Mouse (Mus musculus): ENCODE results near the gene Haspin.
"Not testable (repeated sequence)": the region's sequence is repeated elsewhere in the genome, so short reads cannot be mapped to it uniquely, and the experiment has no call there.

The Haspin gene

DNA sequence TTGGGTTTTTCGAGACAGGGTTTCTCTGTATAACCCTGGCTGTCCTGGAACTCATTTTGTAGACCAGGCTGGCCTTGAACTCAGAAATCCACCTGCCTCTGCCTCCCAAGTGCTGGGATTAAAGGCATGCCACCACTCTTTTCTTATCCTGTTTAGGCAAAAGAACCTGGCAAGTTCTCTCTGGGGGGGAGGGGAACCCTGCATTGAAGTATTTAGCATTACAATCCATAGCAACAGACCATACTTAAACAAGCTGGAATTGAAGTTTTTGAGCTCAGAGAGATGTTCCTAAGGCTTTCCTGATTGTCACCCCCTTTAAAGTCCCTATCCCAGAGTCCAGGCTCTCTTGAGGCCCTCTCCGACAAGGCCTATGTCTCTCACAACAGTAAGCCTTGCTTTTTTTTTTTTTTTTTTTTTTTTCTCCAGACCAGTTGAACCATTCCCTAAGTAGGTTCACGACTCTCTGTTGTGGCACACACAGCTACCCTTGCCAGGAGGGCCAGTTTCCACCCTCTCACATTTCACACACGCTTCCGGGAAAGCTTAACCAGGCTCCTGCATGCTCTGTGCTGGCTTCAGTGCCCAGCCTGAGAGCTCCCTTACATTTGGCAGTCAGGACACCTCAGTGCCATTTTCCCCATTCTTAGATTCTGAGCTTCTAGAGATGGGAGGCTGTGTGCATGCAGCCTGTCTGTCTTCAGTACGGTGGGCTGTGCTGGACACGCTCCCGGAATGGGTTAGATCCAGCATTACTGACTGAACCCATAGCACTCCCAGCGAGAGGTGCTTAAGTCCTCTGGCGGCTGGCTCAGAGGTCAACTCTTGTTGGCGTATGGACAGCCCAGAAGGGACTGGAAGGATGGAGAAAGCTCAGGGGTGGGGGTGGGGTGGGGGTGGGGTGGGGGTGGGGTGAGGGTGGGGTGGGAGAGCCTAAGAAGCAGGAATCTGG is 8.2 kb upstream of the Haspin start:
- no peak for DNase-seq (ENCODE audit: extremely low spot score, low read depth, low spot score)

DNA sequence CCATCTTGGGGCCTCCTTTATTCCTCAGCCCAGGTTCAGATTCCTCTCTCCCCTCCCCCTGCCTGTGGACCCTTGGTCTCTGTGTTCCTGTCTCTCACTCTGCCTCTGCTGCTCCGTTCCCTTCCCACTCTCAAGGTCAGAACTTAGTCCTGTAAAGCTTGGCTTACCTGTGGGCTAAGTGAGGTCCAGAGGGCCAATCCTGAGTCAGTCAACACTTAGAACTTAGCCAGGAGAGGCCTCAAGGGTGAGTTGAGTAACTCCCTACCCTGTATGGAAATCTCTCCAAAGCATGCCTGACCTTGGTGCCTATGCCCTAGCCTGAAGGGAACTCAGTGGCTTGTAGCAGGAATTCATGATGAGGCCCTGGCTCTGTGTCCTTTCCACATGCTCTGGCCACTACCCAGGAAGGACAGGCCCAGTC is 6.2 kb upstream of the Haspin start:
- no peak for DNase-seq (ENCODE audit: extremely low spot score, low read depth, low spot score)

DNA sequence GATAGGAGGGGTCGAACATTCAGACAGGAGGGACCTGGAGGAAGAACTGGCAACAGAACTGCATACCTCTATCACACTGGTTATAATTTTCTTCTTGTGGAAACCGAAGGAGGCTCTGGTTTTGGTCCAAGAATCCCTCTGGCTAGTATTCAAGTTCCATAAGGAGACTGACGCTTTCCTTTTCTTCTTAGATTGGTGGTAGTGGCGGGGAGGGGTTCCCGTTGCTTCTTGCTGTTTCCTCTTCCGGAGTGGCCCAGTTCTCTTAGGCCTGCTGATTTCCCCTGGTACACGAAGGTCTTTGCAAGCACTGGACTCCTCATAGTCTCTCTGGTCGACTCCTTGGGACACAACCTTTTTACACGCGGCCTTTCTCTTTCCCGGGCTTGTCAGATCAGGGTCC is 978 bp downstream of the Haspin start:
- no peak for DNase-seq (ENCODE audit: extremely low spot score, low read depth, low spot score)

DNA sequence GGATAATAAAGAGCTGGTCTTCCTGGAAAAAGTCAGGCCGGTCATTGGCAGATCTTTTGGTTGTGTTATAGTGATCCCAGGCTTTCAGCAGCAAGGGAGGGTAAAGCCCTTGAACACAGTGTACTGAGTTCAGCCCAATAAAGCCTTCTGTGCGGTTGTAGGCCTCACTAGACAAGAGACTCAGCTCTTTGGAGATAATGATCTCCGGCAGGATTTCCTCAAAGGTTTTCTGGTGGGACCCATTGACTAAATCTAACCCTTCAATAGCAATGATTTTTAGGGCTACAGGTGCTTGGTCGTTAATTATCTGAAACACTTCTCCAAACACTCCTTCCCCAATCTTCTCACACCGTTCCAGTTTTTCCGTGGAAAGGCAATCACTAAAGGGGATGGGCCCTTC is 1.5 kb downstream of the Haspin start:
- DNase-seq (ENCODE audit: extremely low spot score, low read depth, low spot score): no peak

DNA sequence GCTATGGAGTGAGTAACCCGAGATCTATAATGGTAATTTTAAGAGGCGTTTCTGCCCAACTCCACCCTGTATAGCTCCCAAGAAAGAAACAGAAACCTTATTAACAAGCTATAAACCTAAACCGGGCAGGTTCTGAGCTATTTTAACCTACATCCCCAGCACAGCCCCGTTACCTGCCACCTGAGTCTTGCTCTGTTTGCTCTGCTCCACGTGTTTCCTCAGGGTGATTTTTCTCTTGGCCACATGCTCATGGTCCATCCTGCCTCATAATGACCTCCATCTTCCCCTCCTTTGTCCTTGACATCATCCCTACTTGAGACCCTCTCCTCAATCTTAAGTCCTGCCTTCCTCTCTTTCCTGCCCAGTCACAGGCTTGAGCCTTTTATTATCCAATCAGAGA is 3.9 kb downstream of the Haspin start:
- no peak for DNase-seq (ENCODE audit: extremely low spot score, low read depth, low spot score)

DNA sequence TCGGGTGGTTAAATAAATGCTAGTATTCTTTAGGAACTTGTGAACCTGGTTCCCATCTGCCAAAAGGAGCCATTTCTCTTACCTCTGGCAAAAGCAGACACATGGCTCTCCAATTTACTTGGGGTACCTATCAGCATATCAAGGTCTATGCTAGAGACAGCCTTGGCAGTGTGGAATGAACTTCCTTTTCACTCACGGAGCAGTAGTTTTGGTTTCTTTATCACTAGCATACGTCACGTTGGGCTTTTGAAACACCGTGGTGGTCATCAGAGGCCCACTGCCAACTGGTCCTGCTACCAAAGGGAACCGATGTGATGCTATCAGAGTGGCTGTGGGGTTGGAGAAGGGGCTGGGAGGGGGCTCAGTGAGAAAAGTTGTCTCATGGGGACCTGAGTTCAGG is 5.1 kb downstream of the Haspin start:
- no peak for DNase-seq (ENCODE audit: extremely low spot score, low read depth, low spot score)

DNA sequence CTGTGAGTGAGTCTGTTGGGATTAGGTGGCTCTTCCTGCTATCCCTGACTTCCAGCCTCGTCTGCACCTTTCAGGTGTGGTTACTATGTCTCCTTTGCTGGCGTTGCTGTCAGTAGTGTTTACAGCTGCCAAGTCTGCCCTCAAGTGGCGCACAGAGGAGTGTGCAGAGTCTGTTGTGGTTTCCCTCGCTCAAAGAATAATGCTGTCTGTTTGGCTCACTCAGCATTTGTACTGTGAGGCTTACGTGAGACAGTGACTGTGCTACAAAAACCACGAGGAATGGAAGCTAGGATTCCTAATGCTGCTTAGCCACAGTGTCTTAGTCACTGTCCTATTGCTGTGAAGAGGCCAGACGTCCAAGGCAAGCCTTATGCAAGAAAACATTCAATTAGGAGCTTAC is 7.1 kb downstream of the Haspin start:
- DNase-seq (ENCODE audit: extremely low spot score, low read depth, low spot score): no peak

DNA sequence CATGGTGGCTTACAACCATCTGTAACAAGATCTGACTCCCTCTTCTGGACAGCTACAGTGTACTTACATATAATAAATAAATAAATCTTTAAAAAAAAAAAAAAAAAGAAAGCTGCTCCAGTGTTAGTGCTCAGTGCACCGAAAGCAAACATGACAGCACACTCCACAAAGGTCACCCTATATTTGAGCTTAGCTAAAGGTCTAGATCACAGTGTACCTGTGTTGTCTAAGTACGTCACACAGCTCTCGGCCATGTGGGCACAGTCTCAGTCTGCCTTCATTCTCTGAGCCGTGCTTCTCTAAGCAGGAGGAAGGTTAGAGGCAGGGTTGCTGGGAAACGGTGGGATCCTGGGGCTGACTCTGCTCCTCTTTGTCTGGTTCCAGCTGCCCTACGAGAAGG is 11.6 kb downstream of the Haspin start:
- no peak for DNase-seq (ENCODE audit: extremely low spot score, low read depth, low spot score)

DNA sequence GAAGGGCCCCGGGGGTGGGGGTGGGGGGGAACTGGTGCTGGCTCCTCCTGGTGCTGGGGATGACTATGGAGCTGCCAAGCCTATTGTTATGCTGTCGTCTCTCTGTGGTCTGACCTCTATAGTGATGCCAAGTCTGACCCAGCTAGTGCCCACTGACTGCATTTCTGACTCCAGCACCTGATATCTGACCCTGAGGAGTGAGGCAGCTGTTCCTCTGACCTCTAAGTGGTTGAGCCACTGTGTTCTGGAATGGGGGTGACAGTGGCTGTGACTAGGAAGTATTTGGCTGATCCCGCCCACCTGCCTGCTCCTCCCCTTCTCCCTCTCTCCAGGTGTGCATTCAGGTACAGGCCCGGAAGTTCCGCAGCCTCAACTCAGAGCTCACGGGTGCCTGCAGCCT is 26.7 kb downstream of the Haspin start:
- no peak for DNase-seq (ENCODE audit: extremely low spot score, low read depth, low spot score)

DNA sequence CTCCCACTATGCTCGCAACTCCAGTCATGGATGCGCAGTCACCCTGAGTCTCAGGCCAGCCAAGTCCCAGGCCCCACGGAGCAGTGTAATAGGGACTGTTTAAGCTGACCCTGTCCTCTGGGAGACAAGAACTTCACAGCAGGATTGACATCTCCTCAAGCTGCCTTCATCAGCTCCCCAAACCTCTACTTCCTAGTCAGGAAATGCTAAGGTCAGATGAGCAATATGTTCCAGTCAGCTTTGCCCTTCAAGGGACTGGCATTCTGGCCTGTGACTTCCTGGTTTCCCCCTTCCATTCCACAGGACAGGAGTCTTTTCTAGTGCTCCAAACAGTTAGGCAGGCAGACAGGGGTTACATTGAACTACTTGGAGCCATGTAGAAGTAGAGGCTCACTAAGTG is 28.2 kb downstream of the Haspin start:
- no peak for DNase-seq (ENCODE audit: extremely low spot score, low read depth, low spot score)

DNA sequence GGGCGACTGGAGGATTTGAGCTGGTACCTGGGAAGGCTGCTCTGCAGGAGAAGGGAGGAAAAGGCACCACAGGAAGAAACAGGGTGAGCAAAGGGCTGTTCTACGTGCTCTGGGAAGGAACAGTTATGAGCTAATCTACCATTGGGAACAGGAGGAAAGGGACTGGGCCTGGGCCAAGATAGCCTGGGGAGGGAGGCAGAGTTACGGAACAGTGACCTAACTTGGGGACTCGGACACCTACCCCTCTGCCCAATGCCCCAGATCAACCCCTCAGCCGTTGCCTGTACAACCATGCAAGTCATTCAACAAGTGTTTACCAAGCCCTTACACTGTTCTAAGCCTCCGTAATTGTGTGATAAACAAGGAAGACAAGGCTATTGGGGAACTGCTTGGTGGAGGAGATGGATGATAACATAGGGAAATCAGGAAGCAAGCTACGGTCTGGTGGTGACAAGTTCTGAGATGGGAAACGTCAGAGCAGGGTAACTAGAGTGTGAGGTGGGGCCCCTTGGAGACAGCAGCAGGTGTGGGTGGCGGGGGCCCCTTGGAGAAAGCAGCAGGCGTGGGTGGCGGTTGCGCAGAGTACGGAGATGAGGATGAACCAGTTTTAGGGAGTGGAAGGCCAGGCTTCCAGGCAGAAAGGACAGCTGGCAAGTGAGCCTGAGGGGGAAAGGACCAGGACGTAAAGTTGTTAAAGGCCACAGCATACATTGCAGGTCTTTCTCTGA is 29.0 kb downstream of the Haspin start:
- DNase-seq (ENCODE audit: extremely low spot score, low read depth, low spot score): no peak

DNA sequence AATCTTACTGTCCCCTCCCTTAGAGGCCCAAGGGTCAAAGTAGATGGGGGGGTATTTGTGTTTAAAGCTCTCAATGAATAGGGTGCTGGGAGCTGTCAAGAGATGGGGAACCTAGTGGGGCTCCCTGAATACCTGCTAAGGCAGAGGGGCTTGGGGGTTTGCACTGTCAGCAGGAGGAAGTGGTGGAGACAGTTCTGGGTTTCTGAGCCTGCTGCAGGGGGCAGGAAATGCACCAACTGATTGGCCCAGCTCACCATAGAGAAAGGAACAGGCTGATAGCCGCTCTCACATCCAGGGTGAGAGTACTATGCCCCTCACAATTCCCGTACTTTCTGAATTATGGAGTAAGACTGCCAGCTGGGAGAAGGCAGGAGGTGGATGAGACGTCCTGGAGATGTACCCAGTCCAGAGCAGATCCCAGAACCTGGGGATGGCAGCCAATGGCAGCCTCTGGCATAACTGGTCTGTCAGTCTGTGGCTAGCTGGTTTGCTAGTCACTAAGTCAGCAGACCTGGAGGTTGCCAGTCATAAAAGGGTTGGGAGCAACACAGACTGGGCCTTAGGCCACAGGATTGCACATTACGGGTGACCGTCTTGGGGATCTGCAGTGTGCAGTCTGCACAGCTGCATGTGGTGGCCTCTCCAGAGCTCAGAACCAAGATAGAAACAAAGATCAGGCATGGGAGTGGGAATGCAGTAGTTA is 29.7 kb downstream of the Haspin start:
- no peak for DNase-seq (ENCODE audit: extremely low spot score, low read depth, low spot score)

DNA sequence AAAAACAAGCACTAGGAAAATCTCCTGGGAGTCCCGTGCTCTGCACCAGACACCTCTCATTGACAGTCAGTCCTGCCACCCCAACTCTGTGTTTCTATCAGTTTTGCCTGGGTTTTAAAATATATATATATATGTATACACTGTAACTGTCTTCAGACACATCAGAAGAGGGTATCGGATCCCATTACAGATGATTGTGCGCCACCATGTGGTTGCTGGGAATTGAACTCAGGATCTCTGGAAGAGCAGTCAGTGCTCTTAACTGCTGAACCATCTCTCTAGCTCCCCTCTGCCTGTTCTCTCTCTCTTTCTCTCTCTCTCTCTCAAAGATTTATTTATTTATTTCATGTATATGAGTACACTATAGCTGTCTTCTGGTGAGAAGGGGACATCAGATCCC is 30.7 kb downstream of the Haspin start:
- DNase-seq (ENCODE audit: extremely low spot score, low read depth, low spot score): not testable (repeated sequence)

DNA sequence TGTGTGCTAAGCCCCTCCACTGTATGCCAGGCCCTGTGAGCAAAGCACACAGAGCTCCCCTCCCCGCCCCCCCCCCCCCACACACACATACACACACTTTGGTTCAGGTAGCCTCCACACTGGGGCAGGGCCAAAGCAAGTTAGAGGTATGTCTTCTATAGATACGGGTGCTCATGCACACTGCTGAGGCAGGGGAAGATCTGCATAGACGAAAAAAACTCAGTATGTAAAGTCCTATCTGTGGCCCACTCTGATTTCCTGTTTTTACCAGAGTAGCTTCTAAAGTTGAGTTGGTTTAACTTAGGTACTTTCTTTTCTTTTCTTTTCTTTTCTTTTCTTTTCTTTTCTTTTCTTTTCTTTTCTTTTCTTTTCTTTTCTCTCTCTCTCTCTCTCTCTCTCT is 32.8 kb downstream of the Haspin start:
- no peak for DNase-seq (ENCODE audit: extremely low spot score, low read depth, low spot score)

DNA sequence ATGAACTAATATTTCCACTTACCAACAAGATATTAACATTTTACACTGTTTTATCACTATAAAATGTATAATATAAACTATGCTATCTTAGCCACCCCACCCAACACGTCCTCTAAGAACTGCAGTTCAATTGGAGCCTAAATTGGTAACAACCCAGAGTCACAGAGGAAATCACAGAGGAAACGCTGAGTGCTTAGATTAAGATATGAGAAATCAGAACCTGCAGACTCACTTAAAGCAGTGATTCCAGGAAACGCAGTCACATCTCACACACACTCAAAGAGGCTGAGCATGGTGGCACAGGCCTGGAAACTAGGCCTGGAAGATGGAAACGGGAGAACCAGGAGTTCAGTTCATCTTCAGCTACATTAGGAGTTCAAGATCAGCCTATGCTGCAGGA is 36.8 kb downstream of the Haspin start:
- no peak for DNase-seq (ENCODE audit: extremely low spot score, low read depth, low spot score)

DNA sequence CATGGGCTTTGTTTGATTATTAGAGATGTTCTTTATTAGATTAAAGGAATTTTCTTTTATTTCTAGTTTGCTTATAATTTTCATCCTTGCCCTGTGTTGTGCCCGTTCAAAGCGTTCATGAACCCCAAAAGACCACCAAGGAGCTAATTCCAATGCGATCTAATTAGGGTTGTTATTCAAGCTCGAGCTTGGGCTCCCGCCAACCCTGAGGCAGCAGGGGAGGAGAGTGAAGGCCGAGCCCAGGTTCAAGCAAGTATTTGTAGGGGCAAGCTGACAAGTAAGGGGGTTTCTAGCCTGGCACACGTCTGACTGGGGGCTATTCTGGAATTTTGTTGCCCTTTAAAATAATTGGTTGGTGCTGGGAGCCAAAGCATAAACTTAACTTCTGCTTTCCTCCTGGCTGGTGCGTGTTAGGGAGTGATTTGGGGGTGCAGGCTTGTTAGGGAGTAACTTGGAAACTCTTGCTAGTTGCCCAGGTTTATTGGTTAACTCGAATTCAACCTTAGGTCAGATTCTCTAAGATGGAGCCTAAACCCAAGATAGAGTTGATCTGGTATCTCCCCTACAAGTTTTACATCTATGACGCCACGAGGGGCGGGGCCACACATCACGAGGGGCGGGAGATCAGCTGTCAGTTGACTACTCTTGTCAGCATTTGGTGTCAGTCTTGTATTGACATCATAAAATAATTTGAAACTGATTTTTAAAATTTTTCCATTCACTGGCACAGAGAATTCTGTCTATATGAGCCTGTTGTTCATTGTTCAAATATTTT is 37.9 kb downstream of the Haspin start:
- no peak for DNase-seq (ENCODE audit: extremely low spot score, low read depth, low spot score)

DNA sequence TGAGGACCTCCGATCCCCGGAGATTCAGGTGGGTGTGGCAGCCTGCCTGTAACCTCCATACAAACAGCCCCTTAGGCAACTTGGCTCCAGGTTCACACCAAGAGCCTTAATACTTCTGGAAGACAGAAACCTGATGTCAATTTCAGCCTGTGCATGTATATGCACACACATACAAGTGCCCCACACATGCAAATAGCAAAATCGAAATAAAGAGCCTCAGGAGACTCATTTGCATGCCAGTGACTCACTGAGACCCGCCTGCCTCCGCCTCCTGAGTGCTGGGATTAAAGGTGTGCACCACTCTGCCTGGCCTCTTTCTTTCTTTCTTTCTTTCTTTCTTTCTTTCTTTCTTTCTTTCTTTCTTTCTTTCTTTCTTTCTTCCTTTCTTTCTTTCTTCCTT is 39.2 kb downstream of the Haspin start:
- no peak for DNase-seq (ENCODE audit: extremely low spot score, low read depth, low spot score)

DNA sequence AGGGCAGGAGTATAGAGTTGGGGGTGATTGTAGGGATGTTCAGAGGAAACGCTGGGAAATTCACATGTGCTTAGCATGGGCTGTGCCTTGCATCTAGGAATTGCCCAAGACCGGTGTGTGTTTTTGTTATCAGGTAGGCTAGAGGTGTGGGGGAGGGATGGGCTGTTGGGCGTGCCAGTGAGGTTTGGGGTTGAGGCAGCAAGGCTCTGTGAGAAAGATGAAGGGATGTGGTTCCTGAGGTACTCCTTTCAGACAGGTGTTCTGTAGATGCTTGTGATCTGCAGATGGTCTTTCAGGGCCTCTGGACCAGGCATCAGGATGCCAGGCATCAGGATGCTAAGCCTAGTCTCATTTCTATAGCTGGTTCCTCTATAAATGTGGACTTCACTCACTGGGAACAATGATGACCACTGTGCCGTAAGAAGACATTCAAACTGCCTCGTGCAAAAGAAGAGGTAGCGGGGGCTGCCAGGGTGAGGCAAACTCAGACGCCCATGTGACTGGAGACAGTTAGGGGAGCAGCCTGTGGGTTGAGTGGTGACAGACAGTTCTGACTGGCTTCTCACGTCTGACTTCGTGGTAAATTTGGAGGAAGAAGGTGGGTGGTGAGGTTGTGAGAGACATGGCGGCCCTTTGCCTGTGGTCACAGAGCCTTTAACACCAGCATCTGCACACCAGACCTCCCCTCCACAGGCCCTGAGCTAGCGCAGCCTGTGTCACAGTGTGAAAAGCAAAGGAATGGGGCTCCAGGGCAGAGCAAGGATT is 43.7 kb downstream of the Haspin start:
- DNase-seq (ENCODE audit: extremely low spot score, low read depth, low spot score): no peak

DNA sequence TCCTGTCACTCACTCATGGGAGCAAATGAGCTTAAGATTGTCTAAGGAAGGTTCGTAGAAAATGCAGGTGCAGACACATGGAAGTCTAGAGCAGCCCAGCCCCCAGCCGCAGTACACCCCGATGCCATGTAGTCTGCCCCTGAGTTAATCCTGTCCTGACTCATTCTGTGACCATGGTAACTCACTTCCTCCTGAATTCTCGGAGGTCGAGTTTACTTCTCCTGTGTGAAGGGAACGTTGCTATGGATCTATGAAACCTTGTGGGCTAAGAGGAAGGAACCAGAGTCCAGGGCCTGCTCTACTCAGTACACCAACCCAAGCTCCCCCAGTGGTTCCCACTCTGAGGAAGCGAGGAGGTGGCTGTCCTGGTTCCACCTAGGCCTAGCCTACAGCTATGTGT is 45.2 kb downstream of the Haspin start:
- DNase-seq (ENCODE audit: extremely low spot score, low read depth, low spot score): no peak

DNA sequence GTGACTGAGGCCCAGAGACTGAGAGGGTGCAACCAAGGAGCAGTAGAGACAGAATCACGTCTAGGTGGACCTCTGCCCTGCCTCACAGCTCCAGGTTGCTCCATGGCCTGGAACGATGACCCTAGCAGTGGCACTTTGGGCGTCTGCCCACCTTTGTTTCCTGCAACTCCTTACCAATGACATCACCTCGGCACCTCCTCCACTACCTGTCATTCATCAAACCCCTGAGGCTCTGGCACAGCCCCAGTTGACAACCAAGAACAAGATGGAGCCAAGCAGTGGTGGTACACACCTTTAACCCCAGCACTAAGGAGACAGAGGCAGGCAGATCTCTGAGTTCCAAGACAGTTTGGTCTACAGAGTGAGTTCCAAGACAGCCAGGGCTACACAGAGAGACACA is 46.0 kb downstream of the Haspin start:
- no peak for DNase-seq (ENCODE audit: extremely low spot score, low read depth, low spot score)
